Mouse (Mus musculus) midbrain, embryonic 12.5 days (tissue): ENCODE data around the gene Id3. TPM values are rescaled to one million over a fixed set of nuclear protein-coding genes. Genes with fewer than 3 reads are reported as not detected.
A peak's percentile ranks its signal among the peaks of the same experiment; 100 is the strongest.
"Not testable (repeated sequence)": the region's sequence is repeated elsewhere in the genome, so short reads cannot be mapped to it uniquely, and the experiment has no call there.

Source experiments
- ATAC-seq: fragments of 200-750 bp; cut with Nextera tagmentation; 2 replicates; pipeline ENCODE4 v1.8.0; 2017; ENCODE audit warnings: low read depth, moderate TSS enrichment, moderate library complexity; ENCODE audit not compliant: low FRiP score
- H3K27ac ChIP-seq: fragments of 300-500 bp; sonication (generic); replicated peaks from 2 replicates; pipeline ENCODE4 v1.5.1; 2016; ENCODE audit warnings: mild to moderate bottlenecking
- H3K27me3 ChIP-seq: fragments of 300-500 bp; sonication (generic); 2 replicates; pipeline ENCODE4 v1.6.1; 2016; ENCODE audit warnings: mild to moderate bottlenecking
- H3K36me3 ChIP-seq: fragments of 300-500 bp; sonication (generic); 2 replicates; pipeline ENCODE4 v1.6.1; 2016
- H3K4me1 ChIP-seq: fragments of 300-500 bp; sonication (generic); 2 replicates; pipeline ENCODE4 v1.6.1; 2016
- H3K4me2 ChIP-seq: fragments of 300-500 bp; sonication (generic); replicated peaks from 2 replicates; pipeline ENCODE4 v1.6.1; 2016; ENCODE audit warnings: mild to moderate bottlenecking, moderate library complexity
- H3K4me3 ChIP-seq: fragments of 300-500 bp; sonication (generic); 2 replicates; pipeline ENCODE4 v1.5.1; 2016; ENCODE audit warnings: mild to moderate bottlenecking
- H3K9ac ChIP-seq: fragments of 300-500 bp; sonication (generic); replicated peaks from 2 replicates; pipeline ENCODE4 v1.6.1; 2016; ENCODE audit warnings: mild to moderate bottlenecking, moderate library complexity
- H3K9me3 ChIP-seq: fragments of 300-500 bp; sonication (generic); 2 replicates; pipeline ENCODE4 v1.6.1; 2016; ENCODE audit warnings: mild to moderate bottlenecking
- WGBS: fragments of 180-500 bp; shearing (Covaris S2); methylation state at CpG from one replicate; pipeline ENCODE4 v1.1.7; 2016; 5-methylcytosine and 5-hydroxymethylcytosine counted together
- polyA plus RNA-seq: library from polyadenylated mRNA; unstranded; fragments of >200 nt; fragmentation: Nextera tagmentation; extraction: Ambion mirVana; gene quantifications from 2 replicates; pipeline ENCODE4 v1.2.1, GENCODE M21; 2016

The Id3 gene
- polyA plus RNA-seq, result 355 and 390 TPM in 2 replicates

DNA sequence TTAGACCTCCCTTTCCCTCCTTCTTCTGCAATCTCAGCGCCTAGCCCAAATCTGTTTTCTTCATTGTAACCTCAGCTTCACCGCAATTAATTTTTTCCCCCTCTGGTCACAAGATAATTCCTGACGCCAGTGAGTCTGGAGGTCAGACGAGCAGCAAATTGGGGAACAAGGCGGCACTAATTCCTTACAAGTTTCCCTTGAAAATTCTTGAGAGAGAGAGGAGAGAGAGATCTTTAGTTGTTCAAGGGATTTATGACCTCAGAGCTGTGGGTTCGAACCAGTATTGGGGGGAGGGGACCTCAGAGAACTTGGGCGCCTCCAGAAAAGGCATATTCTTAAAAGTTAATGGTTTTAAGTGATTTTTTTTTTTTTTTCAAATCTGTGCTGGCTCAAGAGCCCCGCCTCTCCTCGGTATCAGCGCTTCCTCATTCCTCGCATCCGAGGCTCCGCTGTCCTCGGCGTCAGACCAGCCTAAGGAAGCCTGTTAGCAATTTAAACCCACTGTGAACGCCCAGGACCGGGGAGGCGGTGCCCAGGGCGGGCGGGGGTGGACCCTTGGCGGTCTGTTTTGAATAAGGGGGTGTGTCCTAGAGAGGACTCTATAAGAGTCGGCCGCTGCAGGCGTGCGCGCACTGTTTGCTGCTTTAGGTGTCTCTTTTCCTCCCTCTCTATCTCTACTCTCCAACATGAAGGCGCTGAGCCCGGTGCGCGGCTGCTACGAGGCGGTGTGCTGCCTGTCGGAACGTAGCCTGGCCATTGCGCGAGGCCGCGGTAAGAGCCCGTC, at the start of gene Id3:
Gene Id3, plus strand, starts transcription at position 305 of the 784 bp plus-strand sequence.
- peak within 1 kb of the TSS; percentile 83 for H3K9ac ChIP-seq
- H3K27me3 ChIP-seq, result peaks cover 15% of the 10 kb centered on the region; the same call in 1 of the 2 replicates
- peak within 1 kb of the TSS; percentile 78 for H3K4me2 ChIP-seq
- peak; percentile 82 for ATAC-seq
- peak within 1 kb of the TSS; percentile 90 for H3K27ac ChIP-seq
- peak within 1 kb of the TSS; percentile 75 for H3K4me3 ChIP-seq
- H3K9me3 ChIP-seq, result no peaks in the 10 kb centered on the region
- H3K4me1 ChIP-seq, result peaks cover 85% of the 10 kb centered on the region
- under 1% methylated on average over 39 of the region's 39 CpGs for WGBS
- no peaks in the 10 kb centered on the region for H3K36me3 ChIP-seq

DNA sequence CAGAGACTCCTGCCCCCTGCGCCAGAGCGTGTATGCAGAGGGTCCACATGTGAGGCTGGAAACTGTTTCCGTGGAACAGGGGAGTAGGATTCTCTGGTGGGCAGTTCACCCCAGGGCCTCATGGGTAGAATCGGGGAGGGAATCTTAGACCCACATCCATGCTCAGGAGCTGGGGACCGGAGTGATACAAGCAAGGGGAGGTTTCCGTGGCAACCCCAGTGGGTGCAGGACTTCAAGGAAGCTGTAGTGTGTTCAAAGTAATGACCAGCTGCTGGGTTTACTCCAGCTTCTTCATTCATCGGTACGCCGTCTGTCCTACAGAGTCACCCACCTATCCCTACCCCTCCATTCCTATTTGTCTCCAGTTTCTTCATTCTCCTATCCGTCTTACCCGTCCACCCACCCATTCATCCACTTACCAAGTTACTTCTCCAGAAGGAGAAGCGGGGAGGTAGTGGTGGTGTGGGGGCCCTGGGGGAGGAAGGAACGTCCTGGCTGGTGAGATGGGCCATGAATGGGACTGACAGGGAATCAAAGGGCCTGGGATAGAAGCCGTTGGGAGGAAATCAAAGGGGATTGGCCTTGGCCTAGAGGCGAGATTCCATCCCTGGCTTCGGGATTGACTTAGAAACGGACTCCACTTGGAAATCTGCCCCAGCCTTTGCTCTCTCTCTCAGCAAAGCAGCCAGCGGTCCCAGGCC, 48.6 kb upstream of the Id3 start:
- Histone ChIP-seq H3K9ac (no peak overlapping the region), H3K27me3 (no peaks in the 10 kb centered on the region), H3K4me2 (no peak overlapping the region), H3K4me3 (no peak overlapping the region), H3K36me3 (no peaks in the 10 kb centered on the region), H3K4me1 (peaks cover 10% of the 10 kb centered on the region; the same call in 1 of the 2 replicates), H3K27ac (0 out of 2 replicates have a peak overlapping the region, but pooled peaks have one; percentile 2), H3K9me3 (peaks cover 3% of the 10 kb centered on the region; the same call in 1 of the 2 replicates)
- 68% methylated on average over 18 of the region's 18 CpGs for WGBS
- no peak for ATAC-seq

DNA sequence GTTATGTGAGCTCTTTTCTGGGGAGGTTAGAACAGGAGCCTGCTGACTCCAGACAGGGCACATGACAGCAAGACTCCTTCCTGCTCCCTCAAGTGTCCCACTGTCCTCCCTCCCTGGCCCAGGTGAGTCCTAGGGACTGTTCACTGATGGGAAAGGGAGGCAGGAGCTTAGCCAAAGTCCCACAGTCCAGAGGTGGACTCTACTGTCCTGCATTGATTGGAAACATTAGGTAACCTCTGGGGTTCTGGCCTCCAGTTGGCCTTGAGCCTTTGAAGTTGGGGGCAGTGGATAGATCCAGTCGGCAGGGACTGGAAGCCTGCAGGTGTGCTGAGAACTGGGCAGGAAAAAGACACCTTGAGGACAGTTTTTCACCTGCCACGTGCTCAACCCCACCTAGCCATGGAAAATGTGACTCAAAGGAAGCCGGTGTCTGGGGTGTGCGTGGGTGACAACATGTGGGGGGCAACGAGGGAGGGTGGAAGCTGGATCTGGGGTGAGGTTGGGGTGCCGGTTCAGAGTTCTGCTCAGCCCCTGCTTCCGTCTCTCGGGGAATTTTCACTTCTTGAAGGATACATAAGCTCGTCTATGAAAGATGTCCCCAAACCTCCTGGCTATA, 47.7 kb upstream of the Id3 start:
- Histone ChIP-seq H3K4me1 (peaks cover 10% of the 10 kb centered on the region; the same call in 1 of the 2 replicates), H3K36me3 (no peaks in the 10 kb centered on the region), H3K27me3 (0 out of 2 replicates have a peak, but pooled peaks cover 5% of the 10 kb centered on the region), H3K4me3 (no peak overlapping the region), H3K27ac (no peak overlapping the region), H3K9ac (no peak overlapping the region), H3K4me2 (no peak overlapping the region), H3K9me3 (peaks cover 3% of the 10 kb centered on the region; the same call in 1 of the 2 replicates)
- ATAC-seq, result no peak
- 82% methylated on average over 9 of the region's 9 CpGs for WGBS

DNA sequence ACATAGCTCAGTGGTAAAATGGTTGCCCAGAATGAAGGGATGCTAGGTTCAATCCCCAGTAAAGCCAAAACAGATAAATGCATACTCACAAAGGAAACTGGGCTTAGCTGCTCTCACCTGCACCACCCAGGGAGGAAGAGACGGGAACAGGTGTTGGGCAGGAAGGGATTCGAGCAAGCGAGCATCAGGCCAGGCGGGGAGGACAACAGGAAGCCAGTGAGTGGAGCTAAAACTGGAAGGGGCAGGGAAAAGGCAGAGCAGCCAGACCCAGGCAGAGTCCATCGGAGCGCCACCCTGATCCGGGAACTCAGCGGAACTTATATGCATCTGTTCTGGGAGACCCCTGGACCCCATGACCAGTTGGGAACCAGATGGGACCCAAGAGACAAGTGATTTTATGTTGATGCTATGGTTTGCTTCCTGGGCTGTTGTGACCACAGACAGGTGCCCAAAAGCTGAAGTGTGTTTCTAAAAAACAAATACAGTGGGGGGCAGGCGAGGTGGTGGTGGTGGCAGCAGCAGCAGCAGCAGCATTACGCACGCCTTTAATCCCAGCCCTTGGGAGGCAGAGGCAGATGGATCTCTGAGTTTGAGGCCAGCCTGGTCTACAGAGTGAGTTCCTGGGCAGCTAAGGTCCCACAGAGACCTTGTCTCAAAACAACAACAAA, 46.7 kb upstream of the Id3 start:
- peaks cover 10% of the 10 kb centered on the region; the same call in 1 of the 2 replicates for H3K4me1 ChIP-seq
- H3K4me3 ChIP-seq, result no peak overlapping the region
- H3K9ac ChIP-seq, result no peak overlapping the region
- ATAC-seq, result no peak
- H3K27me3 ChIP-seq, result peaks cover 10% of the 10 kb centered on the region; the same call in 1 of the 2 replicates
- WGBS, result 71% methylated on average over 11 of the region's 11 CpGs
- H3K9me3 ChIP-seq, result peaks cover 3% of the 10 kb centered on the region; the same call in 1 of the 2 replicates
- H3K4me2 ChIP-seq, result no peak overlapping the region
- no peak overlapping the region for H3K27ac ChIP-seq
- no peaks in the 10 kb centered on the region for H3K36me3 ChIP-seq

DNA sequence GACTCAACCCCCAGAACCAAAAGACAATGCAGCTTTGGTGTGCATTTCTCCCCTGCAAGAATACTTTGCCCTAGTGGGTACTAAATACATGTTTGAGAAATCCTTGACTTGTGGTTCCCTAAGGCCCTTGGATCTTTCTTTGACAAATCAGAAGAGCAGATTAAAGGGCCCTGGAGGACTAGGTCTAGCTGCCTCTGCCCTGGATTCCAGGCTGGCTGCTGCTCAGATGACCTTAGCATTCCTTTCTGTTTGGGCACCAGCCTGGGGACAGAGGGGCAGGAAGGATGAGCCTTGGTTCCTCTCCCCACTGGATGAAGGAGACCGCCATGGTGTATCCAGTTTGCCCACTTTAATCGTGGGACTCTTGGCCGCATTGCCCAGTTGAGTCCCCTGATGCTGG, 44.9 kb upstream of the Id3 start:
- 96% methylated on average over 3 of the region's 3 CpGs for WGBS
- H3K4me3 ChIP-seq, result no peak overlapping the region
- no peak overlapping the region for H3K27ac ChIP-seq
- H3K4me1 ChIP-seq, result peaks cover 10% of the 10 kb centered on the region; the same call in 1 of the 2 replicates
- no peak for ATAC-seq
- no peaks in the 10 kb centered on the region for H3K9me3 ChIP-seq
- no peaks in the 10 kb centered on the region for H3K36me3 ChIP-seq
- H3K4me2 ChIP-seq, result no peak overlapping the region
- H3K9ac ChIP-seq, result no peak overlapping the region
- peaks cover 25% of the 10 kb centered on the region for H3K27me3 ChIP-seq

DNA sequence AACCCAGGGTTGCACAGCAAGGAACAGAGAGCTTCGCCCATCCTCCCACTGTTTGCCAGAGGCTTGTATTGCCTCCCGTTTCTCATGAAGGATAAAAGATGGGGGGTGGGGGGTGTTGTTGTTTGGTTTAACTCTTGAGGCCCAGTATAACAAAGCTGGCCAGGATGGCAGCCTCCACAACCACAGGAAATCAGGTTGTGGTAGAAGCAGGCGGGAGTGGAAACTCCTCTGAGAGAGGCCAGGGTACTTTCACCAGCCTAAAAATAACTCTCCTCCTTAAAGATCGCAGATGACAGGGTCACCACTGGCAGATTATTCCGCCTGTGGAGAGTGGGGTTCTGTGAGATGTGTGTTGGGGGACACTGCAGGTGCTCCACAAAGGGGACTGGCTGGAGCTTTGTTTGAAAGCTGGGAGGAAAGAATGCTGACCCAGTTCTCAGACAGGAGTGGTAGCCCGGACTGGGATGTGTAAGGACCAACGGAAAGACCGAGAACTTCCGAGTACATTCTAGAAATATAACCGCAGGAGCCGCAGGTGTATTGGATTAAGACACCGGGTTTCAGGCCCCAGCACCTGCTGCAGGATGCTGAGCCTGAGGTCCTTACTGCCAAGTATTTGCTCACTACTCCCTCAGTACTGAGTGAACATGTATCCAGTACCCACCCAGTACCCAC, 42.8 kb upstream of the Id3 start:
- H3K27me3 ChIP-seq, result peaks cover 44% of the 10 kb centered on the region
- H3K27ac ChIP-seq, result no peak overlapping the region
- WGBS, result 78% methylated on average over 12 of the region's 12 CpGs

DNA sequence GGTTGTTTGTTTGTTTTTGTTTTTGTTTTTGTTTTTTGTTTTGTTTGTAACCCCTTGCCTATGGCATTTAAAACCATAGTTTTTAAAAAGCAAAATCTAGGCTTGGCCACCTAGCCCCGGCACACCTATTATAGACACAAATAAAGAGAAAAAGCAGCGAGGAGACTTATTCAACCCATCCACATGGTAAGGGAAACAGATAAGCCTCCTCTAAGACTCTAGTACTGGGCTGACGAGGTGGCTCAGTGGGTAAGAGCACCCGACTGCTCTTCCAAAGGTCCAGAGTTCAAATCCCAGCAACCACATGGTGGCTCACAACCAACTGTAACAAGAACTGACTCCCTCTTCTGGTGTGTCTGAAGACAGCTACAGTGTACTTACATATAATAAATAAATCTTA, 41.5 kb upstream of the Id3 start:
- not testable (repeated sequence) for ATAC-seq, H3K4me3 ChIP-seq, H3K4me2 ChIP-seq, H3K9ac ChIP-seq, H3K27ac ChIP-seq, H3K36me3 ChIP-seq, H3K9me3 ChIP-seq
- 85% methylated on average over 4 of the region's 4 CpGs for WGBS
- Histone ChIP-seq H3K27me3 (peaks cover 54% of the 10 kb centered on the region), H3K4me1 (peaks cover 14% of the 10 kb centered on the region)

More for the DNA sequence above, 42.8 kb upstream of the Id3 start:
- no peaks in the 10 kb centered on the region for H3K36me3 ChIP-seq
- no peak for ATAC-seq
- H3K4me3 ChIP-seq, result no peak overlapping the region
- H3K9me3 ChIP-seq, result no peaks in the 10 kb centered on the region
- no peak overlapping the region for H3K9ac ChIP-seq
- H3K4me2 ChIP-seq, result no peak overlapping the region
- H3K4me1 ChIP-seq, result peaks cover 14% of the 10 kb centered on the region

DNA sequence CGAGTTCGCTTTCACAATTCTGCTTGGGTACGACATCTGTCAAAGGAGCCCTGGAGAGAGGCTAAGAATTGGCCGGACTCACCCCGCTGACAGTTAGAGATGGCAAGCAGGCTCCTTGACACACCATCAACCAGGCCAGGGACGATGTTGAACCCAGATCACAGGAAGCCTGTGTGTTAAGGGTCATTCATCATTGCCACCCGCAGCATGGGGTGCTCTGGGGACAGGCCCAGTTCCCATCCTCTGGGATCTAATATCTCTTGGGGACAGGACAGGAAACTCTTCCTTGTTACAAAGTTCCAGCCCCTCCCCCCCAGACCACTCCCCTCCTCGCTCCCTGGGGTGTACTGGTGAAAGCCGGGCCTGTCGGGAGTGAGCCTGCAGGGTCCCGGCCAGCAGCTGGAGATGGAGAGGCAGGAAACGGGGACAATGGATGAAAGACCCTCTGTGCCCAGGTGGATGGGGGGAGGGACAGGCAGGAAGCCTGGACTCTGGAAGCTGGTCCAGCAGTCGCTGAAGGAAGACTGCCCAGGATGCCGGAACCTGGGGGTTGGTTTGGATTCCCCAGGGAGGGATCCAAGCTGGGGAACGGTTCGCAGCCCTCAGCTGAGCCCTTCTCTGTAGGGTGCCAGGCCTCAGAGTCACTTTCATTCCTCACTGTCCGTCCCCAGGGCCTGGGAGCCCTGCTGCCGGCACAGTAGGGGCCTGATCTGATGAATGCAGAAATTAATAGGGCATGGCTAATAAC, 38.5 kb upstream of the Id3 start:
- WGBS, result 7% methylated on average over 18 of the region's 18 CpGs
- Histone ChIP-seq H3K36me3 (no peaks in the 10 kb centered on the region), H3K27me3 (peaks cover 63% of the 10 kb centered on the region), H3K4me2 (peak overlapping the region; percentile 25), H3K4me1 (peaks cover 14% of the 10 kb centered on the region), H3K9ac (peak overlapping the region; percentile 2; the same call in 1 of the 2 replicates), H3K4me3 (no peak overlapping the region), H3K9me3 (no peaks in the 10 kb centered on the region), H3K27ac (no peak overlapping the region)
- no peak for ATAC-seq

DNA sequence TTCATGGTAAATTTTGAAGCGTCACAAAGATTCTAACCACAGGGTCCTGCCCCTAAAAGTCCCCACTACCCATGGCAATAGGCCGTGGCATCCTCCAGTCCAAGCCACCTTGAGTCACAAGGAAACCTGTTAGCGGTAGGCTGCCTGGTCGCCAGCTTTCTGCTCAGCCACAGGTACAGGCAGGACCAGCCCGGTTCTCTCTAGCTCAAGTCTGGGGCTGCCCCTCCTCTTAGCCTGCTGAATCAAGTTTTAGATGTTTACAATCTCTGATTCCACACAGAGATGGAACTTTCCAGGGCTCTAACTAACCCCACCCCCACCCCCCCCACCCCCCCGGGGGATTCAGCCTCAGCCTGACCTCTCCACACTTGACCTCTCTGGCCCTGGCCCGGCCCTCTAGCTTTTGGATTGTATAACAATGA, 36.4 kb upstream of the Id3 start:
- Histone ChIP-seq H3K27ac (no peak overlapping the region), H3K36me3 (no peaks in the 10 kb centered on the region), H3K9ac (no peak overlapping the region), H3K9me3 (no peaks in the 10 kb centered on the region), H3K27me3 (peaks cover 62% of the 10 kb centered on the region), H3K4me3 (no peak overlapping the region), H3K4me2 (no peak overlapping the region), H3K4me1 (peaks cover 14% of the 10 kb centered on the region)
- no peak for ATAC-seq
- 54% methylated on average over 7 of the region's 7 CpGs for WGBS

DNA sequence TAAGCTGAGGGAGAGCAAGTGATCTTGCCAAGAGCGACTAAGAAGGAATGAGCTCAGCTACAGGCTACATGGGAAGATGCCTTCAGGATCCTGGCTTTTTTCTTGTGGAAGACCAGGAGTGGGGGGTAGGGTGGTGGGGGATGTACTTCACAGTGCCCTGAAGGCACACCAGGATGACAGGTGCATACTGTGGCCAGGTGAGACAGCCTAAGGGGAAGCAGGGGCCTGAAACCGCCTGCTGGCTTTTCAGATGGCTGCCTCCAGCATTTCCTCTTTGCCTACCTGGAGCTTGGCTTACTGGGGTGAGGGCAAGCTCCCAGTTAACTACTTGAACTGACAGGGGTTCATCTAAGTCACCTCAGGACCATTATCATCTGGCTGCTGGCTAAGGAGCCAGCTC, 34.1 kb upstream of the Id3 start:
- WGBS, result 85% methylated on average over 2 of the region's 2 CpGs
- no peaks in the 10 kb centered on the region for H3K9me3 ChIP-seq
- H3K4me2 ChIP-seq, result no peak overlapping the region
- no peak overlapping the region for H3K4me3 ChIP-seq
- no peak overlapping the region for H3K27ac ChIP-seq
- H3K36me3 ChIP-seq, result no peaks in the 10 kb centered on the region
- no peak for ATAC-seq
- H3K4me1 ChIP-seq, result peaks cover 14% of the 10 kb centered on the region
- peaks cover 41% of the 10 kb centered on the region for H3K27me3 ChIP-seq
- H3K9ac ChIP-seq, result no peak overlapping the region
